Mouse (Mus musculus) ovary, postnatal 14 days (tissue): ENCODE data around the gene Ropn1l.
A peak's percentile ranks its signal among the peaks of the same experiment; 100 is the strongest.

Experiments
- DNase-seq: peaks from one replicate; pipeline ENCODE4 v3.0.0; 2022; ENCODE audit warnings: low spot score

Ropn1l gene

GRCm38 (mm10) chr15:31406881-31407280 lies 46.7 kb downstream of the Ropn1l start:
- no peak for DNase-seq

GRCm38 (mm10) chr15:31404346-31404745 lies 49.2 kb downstream of the Ropn1l start:
- no peak for DNase-seq

DNA sequence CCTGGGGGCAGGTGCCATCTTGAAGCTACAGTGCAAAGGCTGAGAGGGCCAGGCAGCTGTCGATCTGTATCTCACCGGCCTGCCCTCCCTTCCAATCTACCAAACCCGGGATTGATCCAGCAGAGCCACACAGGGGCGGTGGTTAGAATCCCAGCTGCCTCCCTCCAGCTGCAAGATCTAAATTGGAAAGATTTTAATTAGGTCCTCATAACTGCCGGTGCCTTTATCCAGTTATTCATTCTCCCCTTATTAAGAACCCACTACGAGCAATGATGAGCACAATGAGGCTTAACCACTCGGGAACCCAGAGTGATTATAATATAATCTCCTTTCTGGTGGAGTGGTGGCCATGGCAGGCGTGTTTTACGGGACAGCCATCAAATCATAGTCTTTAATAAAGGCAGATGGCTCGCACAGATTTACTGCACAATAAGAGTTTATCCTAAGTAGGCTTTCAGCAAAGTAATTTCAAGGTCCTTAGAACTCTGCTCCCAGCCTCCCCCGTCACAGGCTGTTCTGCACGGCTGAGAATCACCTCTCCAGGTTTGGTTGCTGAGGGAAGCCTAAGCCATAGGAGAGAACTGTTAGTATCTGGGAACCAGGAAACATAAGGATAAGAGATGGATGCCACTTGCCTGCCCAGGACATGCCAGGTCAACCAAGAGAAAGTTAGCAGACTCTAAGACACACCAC lies 51.2 kb downstream of the Ropn1l start:
- no peak for DNase-seq

DNA sequence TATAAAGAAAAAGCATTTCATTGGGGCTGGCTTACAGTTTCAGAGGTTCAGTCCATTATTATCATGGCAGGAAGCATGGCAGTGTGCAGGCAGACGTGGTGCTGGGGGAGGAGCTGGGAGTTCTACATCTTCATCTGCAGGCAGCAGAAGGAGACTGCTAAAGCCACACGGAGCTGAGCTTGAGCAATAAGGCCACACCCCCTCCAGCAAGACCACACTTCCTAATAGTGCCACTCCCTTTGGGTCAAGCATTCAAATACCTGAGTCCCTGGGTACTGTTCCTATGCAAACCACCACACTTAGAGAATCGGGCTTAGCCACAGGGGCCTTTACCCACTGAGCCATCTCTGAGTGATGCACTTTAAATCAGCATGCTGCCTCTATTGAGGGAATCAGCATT lies 52.6 kb downstream of the Ropn1l start:
- no peak for DNase-seq

- DNase-seq: no peak
Measured at GRCm38 (mm10) chr15:31398769-31399168, 54.8 kb downstream of the Ropn1l start.

DNA sequence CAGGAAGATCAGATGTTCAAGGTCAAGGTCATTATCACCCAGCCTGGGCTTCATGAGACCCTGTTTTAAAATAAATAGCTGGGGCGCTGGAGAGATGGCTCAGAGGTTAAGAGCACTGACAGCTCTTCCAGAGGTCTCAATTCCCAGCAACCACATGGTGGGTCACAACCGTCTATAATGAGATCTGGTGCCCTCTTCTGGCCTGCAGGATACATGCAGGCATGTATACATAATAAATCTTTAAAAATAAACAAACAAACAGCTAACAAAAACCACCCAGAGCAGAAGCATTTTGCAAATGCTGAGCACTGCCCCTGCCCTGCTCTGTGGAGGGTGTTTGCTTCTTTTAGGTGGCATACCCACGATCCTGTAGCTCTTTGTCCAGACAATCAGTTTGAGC lies 56.2 kb downstream of the Ropn1l start:
- DNase-seq: no peak

DNA sequence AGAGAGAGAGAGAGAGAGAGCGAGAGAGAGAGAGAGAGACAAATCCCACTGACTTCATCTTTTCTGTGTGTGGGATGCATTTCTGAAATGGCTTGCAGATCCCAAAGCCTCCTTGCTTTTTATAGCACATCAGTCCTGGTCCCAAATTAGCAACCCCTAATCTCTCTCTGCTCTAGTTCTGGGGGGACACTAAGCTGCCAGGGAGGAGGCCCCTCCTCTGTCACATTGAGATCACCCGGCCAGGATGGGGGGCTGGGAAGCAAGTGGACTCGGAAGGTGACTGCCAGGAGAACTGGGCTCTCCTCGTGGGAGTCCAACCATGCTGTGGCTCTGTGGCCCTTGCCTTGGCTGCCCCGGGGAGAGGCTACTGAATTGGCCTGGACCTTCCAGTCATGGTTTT lies 56.8 kb downstream of the Ropn1l start:
- no peak for DNase-seq

GRCm38 (mm10) chr15:31395986-31396385 lies 57.6 kb downstream of the Ropn1l start:
- no peak for DNase-seq

GRCm38 (mm10) chr15:31393402-31393801 lies 60.1 kb downstream of the Ropn1l start:
- no peak for DNase-seq

- peak; percentile 11 for DNase-seq
Measured at GRCm38 (mm10) chr15:31392705-31393104, 60.8 kb downstream of the Ropn1l start.

DNA sequence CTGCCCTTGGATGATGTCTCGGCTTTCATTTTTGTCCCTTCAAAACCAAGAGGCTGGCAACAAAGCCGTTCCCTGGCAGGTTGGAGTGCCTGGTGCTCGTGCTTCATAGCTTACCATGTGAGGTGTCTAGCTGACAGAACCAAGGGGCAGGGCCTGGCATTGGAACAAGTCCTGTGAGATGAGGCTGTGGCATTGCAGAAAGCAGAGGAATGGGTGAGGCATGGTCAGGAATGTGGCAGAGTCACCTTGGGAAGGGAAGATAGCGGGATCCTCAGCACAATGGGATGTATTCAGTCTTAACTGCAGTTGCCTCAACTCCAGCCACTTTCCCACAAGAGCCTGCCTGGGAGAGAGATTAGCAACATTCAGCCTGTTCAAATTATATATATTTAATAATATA lies 61.4 kb downstream of the Ropn1l start:
- DNase-seq: no peak
